Mouse (Mus musculus): ENCODE measurements around the gene Ddit4.

DNA sequence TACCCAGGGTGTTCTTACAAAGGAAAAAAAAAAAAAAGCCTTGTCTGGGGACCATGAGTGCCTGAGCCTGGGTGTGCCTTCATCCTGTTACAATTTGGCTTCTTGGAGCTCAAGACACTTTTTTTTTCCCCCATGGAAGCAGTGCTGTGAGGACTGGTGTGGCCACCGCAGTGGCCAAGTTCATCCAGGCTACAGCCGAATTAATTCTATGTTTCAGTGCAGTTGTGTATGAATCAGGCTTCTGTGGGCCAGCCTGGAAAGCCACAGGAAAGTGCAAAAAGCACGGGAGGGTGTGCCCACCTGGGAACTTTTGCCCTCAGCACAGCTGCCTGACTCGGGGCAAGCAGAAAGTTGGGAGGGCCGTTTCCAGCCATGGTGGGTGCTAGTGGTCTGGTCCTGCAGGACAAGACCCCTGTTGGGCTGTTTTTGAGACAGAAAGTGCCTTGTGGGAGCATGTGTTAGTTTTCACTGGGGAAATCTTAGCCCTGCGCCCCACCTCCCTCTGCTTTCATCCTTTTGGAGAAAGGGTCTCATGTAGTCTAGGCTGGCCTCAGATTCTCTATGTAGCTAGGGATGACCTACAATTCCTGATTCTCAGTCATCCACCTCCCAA lies 18.9 kb upstream of the Ddit4 start:
- TF ChIP-seq EP300 (IDR thresholded peaks at IDR 0.05; ENCODE audit: low read depth) (no peak), CTCF (IDR thresholded peaks at IDR 0.05; ENCODE audit: low read depth) (no peak)
